Mouse (Mus musculus) ES-E14 (cell line): ENCODE results near the gene Ccdc153. TPM values are rescaled to one million over a fixed set of nuclear protein-coding genes. Genes with fewer than 3 reads are reported as not detected.

ENCODE experiments used
- DNase-seq: peaks from one replicate; pipeline ENCODE4 v3.0.0-alpha.2; 2013; ENCODE audit warnings: low read depth, low spot score
- H3K27ac ChIP-seq: 2 replicates; pipeline ENCODE4 v1.5.1; 2012; ENCODE audit warnings: low read depth, mild to moderate bottlenecking, low read length, moderate library complexity, mixed read lengths; ENCODE audit not compliant: poor library complexity, insufficient read depth, severe bottlenecking
- H3K36me3 ChIP-seq: 2 replicates; pipeline ENCODE4 v1.6.1; 2012; ENCODE audit warnings: mild to moderate bottlenecking, low read length, moderate library complexity, mixed read lengths; ENCODE audit not compliant: control insufficient read depth, poor library complexity, insufficient read depth, severe bottlenecking
- H3K4me1 ChIP-seq, 2 experiments: fragments of 150-350 bp in 1 of 2; sonication (generic) in 1 of 2; 2 replicates each; pipeline ENCODE4 v1.6.1; 2012; ENCODE audit warnings: low read length in 2 of 2, mild to moderate bottlenecking in 1 of 2, mixed read lengths in 1 of 2; ENCODE audit not compliant: control insufficient read depth in 2 of 2, insufficient read depth in 2 of 2, poor library complexity in 1 of 2
- H3K4me3 ChIP-seq, 2 experiments: fragments of 150-350 bp in 1 of 2; sonication (generic) in 1 of 2; 2 replicates each; pipeline ENCODE4 v1.5.1; 2012; ENCODE audit warnings: low read length in 2 of 2, low read depth in 1 of 2, mild to moderate bottlenecking in 1 of 2, mixed read lengths in 1 of 2; ENCODE audit not compliant: insufficient read depth in 1 of 2, poor library complexity in 1 of 2, severe bottlenecking in 1 of 2
- H3K9ac ChIP-seq: 2 replicates; pipeline ENCODE4 v1.6.1; 2012; ENCODE audit warnings: low read depth, mild to moderate bottlenecking, low read length, mixed read lengths; ENCODE audit not compliant: poor library complexity, insufficient read depth, severe bottlenecking
- H3K9me3 ChIP-seq: fragments of 150-350 bp; sonication (generic); 2 replicates; pipeline ENCODE4 v1.6.1; 2012; ENCODE audit warnings: low read depth, mild to moderate bottlenecking, low read length; ENCODE audit not compliant: control insufficient read depth, insufficient read depth
- CHD2 ChIP-seq: IDR thresholded peaks from 2 replicates; pipeline ENCODE4 v1.6.1; 2014; ENCODE audit warnings: mild to moderate bottlenecking, low read depth, low read length, inconsistent platforms
- HCFC1 ChIP-seq: IDR thresholded peaks from 2 replicates; pipeline ENCODE4 v1.6.1; 2012; ENCODE audit warnings: low read length, inconsistent platforms, borderline replicate concordance; ENCODE audit not compliant: insufficient read depth
- MAFK ChIP-seq: IDR thresholded peaks from 2 replicates; pipeline ENCODE4 v1.6.1; 2014; ENCODE audit warnings: mild to moderate bottlenecking, low read depth, low read length, inconsistent platforms; ENCODE audit not compliant: insufficient read depth
- ZC3H11A ChIP-seq: IDR thresholded peaks from 2 replicates; pipeline ENCODE4 v1.6.1; 2012; ENCODE audit warnings: low read depth, mild to moderate bottlenecking, inconsistent platforms, low read length, borderline replicate concordance
- ZNF384 ChIP-seq: IDR thresholded peaks from 2 replicates; pipeline ENCODE4 v1.6.1; 2012; ENCODE audit warnings: low read depth, low read length, inconsistent platforms
- in situ Hi-C, 2 experiments: fragments of 600-800 bp; cut with MboI; formaldehyde crosslinking; loops; one replicate each; pipeline ENCODE4 v1.15.1; 2025; ENCODE audit warnings: low sequenced_read_pairs in 2 of 2, inconsistent platforms in 1 of 2; ENCODE audit not compliant: unreplicated experiment in 2 of 2
- total RNA-seq: library from RNA; depleted of rRNA; stranded (reverse); fragments of 300-350 nt; gene quantifications from 2 replicates; pipeline ENCODE4 v1.2.3, GENCODE M21; 2012

Gene Ccdc153
- total RNA-seq, 1 experiment = not detected

GRCm38 (mm10) chr9:44243621-44244020 lies 3.1 kb downstream of the Ccdc153 start:
- no peak overlapping the region for H3K4me3 ChIP-seq
- no peak for TF ChIP-seq MAFK
- no peak for TF ChIP-seq ZNF384
- TF ChIP-seq HCFC1 = no peak
- no peak for TF ChIP-seq CHD2
- TF ChIP-seq ZC3H11A = no peak
- no peak overlapping the region for H3K27ac ChIP-seq
- in situ Hi-C loops = no loop called here
- DNase-seq = no peak
- no peaks in the 10 kb centered on the region for H3K4me1 ChIP-seq
- H3K36me3 ChIP-seq = no peaks in the 10 kb centered on the region
- no peaks in the 10 kb centered on the region for H3K9me3 ChIP-seq
- no peak overlapping the region for H3K9ac ChIP-seq

DNA sequence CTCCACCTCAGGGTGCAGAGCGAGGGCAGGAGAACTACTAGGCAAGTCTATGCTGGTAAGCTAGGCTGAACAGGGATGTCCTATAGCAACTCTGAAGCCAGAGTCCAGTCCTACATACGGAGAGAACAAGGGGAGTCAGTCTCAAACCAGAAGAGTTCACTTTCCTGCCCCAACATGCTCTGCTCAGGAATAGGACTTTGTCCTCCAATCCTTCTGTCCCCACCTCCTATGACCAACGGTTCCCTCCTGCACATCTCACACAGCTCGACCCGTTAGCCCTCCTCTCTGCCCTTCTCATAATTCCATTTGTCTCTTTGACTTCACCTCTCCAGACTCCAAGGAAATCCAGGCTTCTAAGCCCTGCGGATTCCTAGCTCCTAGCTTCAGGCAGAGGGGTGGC lies 7.4 kb downstream of the Ccdc153 start:
- no peak overlapping the region for H3K4me3 ChIP-seq
- no peaks in the 10 kb centered on the region for H3K36me3 ChIP-seq
- H3K27ac ChIP-seq = no peak overlapping the region
- H3K9ac ChIP-seq = no peak overlapping the region
- in situ Hi-C loops = no loop called here
- H3K4me1 ChIP-seq = peaks cover 0 to 9% of the 10 kb centered on the region in 2 experiments; a peak in 2 of 4 replicates
- H3K9me3 ChIP-seq = no peaks in the 10 kb centered on the region
- DNase-seq = no peak
- TF ChIP-seq CHD2 = no peak
- TF ChIP-seq MAFK = no peak
- no peak for TF ChIP-seq ZNF384
- TF ChIP-seq HCFC1 = no peak
- no peak for TF ChIP-seq ZC3H11A

GRCm38 (mm10) chr9:44249181-44250146 lies 9.0 kb downstream of the Ccdc153 start:
- Histone ChIP-seq H3K36me3 (no peaks in the 10 kb centered on the region), H3K4me3 (peak overlapping the region; percentile 26 to 35; a peak in 1 of 4 replicates), H3K27ac (no peak overlapping the region), H3K9me3 (no peaks in the 10 kb centered on the region), H3K4me1 (peaks cover 0 to 9% of the 10 kb centered on the region in 2 experiments; a peak in 2 of 4 replicates), H3K9ac (0 out of 2 replicates have a peak overlapping the region, but pooled peaks have one; percentile 8)
- in situ Hi-C loops = no loop called here
- no peak for DNase-seq
- TF ChIP-seq HCFC1 = no peak

DNA sequence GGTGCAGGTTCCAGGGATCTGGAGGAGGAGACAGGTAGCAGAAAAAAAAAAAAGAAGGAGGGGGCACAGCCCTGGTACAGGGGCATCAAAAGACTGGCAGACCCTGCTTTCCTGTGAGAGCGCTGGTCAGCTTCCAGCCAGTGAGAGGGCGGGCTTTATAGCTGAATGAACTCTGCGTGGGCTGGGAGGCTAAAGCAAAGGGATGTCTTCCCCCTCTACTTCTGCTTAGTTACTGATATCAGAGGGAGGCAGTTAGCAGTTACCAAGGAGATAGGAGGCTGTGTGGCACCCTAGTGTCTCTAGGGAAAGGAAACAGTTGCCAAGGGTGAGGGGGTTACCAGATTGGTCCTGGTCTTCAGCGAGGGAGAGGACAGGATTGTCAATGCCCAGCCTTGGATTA lies 10.0 kb downstream of the Ccdc153 start:
- Histone ChIP-seq H3K27ac (no peak overlapping the region), H3K4me1 (peaks cover 0 to 9% of the 10 kb centered on the region in 2 experiments; a peak in 2 of 4 replicates), H3K36me3 (no peaks in the 10 kb centered on the region), H3K9me3 (no peaks in the 10 kb centered on the region), H3K9ac (no peak overlapping the region), H3K4me3 (no peak overlapping the region)
- DNase-seq = no peak
- in situ Hi-C loops = no loop called here
- no peak for TF ChIP-seq ZC3H11A
- no peak for TF ChIP-seq MAFK
- no peak for TF ChIP-seq HCFC1
- TF ChIP-seq CHD2 = no peak
- TF ChIP-seq ZNF384 = no peak
